Mouse (Mus musculus) thymus, adult 2 months (tissue): ENCODE measurements around the gene Cdh4. TPM values are rescaled to one million over a fixed set of nuclear protein-coding genes. Genes with fewer than 3 reads are reported as not detected.

Experiments
- DNase-seq: peaks from one replicate; pipeline ENCODE4 v3.0.0; 2021
- H3K27ac ChIP-seq: fragments of 200-500 bp; 2 replicates; pipeline ENCODE4 v1.5.1; 2012; ENCODE audit warnings: low read length, control low read depth; ENCODE audit not compliant: control insufficient read depth, insufficient read depth
- H3K27me3 ChIP-seq: fragments of 200-500 bp; 2 replicates; pipeline ENCODE4 v1.6.1; 2012; ENCODE audit warnings: mild to moderate bottlenecking, low read length, moderate library complexity, mixed read lengths; ENCODE audit not compliant: control insufficient read depth, insufficient read depth
- H3K36me3 ChIP-seq: fragments of 200-500 bp; 2 replicates; pipeline ENCODE4 v1.6.1; 2012; ENCODE audit warnings: mild to moderate bottlenecking, low read length, moderate library complexity; ENCODE audit not compliant: control insufficient read depth, insufficient read depth
- H3K4me1 ChIP-seq: fragments of 200-500 bp; replicated peaks from 2 replicates; pipeline ENCODE4 v1.6.1; 2012; ENCODE audit warnings: low read length; ENCODE audit not compliant: control insufficient read depth, insufficient read depth
- H3K4me3 ChIP-seq: fragments of 200-500 bp; 2 replicates; pipeline ENCODE4 v1.5.1; 2012; ENCODE audit warnings: mild to moderate bottlenecking, low read length, control low read depth, moderate library complexity; ENCODE audit not compliant: control insufficient read depth, insufficient read depth
- CTCF ChIP-seq: fragments of 200-500 bp; IDR thresholded peaks from 2 replicates; pipeline ENCODE4 v1.5.1; 2012; ENCODE audit warnings: mild to moderate bottlenecking, control low read depth, low read length, moderate library complexity, borderline replicate concordance; ENCODE audit not compliant: control insufficient read depth, poor library complexity, insufficient read depth; ENCODE audit errors: extremely low read depth
- POLR2A ChIP-seq: fragments of 200-500 bp; IDR thresholded peaks from 2 replicates; pipeline ENCODE4 v1.6.1; 2012; ENCODE audit warnings: mild to moderate bottlenecking, low read length, control low read depth, moderate library complexity; ENCODE audit not compliant: control insufficient read depth, poor library complexity, insufficient read depth; ENCODE audit errors: extremely low read depth
- WGBS: fragments of 180-500 bp; shearing (Covaris S2); methylation state at CpG from one replicate; pipeline ENCODE4 v1.1.7; 2018; 5-methylcytosine and 5-hydroxymethylcytosine counted together
- polyA plus RNA-seq: library from polyadenylated mRNA; depleted of rRNA; stranded (reverse); fragments of >200 nt; gene quantifications from 2 replicates; pipeline ENCODE4 v1.2.3, GENCODE M21; 2012

Cdh4 gene
- polyA plus RNA-seq, 1 experiment, result 9.7 TPM

GRCm38 (mm10) chr2:179606341-179606740 lies 164.1 kb downstream of the Cdh4 start:
- WGBS, result 94% methylated on average over 2 of the region's 2 CpGs

DNA sequence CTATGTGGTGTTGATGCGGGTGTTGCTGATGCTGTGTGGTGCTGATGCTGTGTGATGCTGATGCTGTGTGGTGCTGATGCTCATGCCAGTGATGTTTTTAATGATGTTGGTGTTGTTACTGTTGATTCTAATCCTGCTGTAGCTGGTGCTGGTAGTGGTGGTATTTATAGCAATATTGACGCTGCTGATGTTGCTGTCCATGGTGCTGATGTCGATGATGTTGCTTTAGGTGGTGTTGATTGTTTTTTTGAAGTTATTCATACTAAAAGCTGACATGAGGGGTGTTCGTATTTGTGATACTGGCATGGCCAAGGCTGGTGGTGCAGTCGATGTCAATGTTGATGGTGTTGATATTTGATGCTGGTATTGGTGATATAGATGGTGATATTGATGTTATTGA lies 173.7 kb downstream of the Cdh4 start:
- no peaks in the 10 kb centered on the region for H3K27me3 ChIP-seq
- H3K27ac ChIP-seq, result no peak overlapping the region
- no peak overlapping the region for H3K4me3 ChIP-seq
- TF ChIP-seq POLR2A (no peak), CTCF (no peak)
- 60% methylated on average over 5 of the region's 5 CpGs for WGBS
- no peaks in the 10 kb centered on the region for H3K36me3 ChIP-seq
- DNase-seq, result no peak
- H3K4me1 ChIP-seq, result no peaks in the 10 kb centered on the region

More at GRCm38 (mm10) chr2:179606341-179606740, 164.1 kb downstream of the Cdh4 start:
- no peaks in the 10 kb centered on the region for H3K36me3 ChIP-seq
- TF ChIP-seq CTCF, result no peak
- no peak for TF ChIP-seq POLR2A
- no peak overlapping the region for H3K4me3 ChIP-seq
- no peak for DNase-seq
- H3K27ac ChIP-seq, result no peak overlapping the region
- H3K4me1 ChIP-seq, result no peaks in the 10 kb centered on the region
- H3K27me3 ChIP-seq, result no peaks in the 10 kb centered on the region

DNA sequence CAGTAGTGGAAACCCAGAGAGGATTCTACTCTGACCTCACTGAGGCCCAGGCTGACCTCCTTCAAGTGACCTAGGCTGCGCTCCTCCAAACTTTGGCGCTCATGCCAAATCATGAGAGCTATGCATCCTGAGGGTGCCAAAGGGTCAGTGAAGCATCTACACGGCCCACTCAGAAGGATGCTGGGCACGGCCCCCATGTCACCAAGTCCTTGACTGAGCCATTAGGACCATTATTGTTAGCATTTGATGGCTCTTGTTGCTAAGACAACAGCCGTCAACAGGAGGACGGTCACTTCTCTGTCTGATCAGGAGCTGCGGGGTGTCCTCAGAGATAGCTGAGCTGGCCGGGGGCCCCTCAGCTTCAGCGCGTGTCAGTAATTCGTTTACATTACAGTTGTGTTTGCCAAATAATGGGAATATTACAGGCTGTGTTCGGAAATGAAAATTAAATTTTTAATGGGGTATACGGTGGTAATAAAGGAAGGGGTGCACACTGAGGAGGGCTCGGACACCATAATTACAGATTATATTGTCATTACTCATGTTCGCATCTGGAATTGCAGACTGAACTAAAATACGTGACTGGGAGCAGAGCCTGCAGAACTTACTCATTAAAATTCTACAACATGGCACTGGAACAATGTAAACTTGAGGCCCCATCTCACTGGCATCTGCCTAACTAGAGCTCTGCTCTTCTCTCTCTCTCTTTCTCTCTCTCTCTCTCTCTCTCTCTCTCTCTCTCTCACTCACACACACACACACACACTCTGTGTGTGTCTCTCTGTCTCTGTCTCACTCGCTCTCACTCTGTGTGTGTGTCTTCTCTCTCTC lies 181.6 kb downstream of the Cdh4 start:
- 91% methylated on average over 17 of the region's 17 CpGs for WGBS
- Histone ChIP-seq H3K27ac (no peak overlapping the region), H3K4me3 (no peak overlapping the region), H3K4me1 (no peaks in the 10 kb centered on the region), H3K36me3 (no peaks in the 10 kb centered on the region), H3K27me3 (no peaks in the 10 kb centered on the region)
- TF ChIP-seq CTCF, result no peak
- no peak for TF ChIP-seq POLR2A
- DNase-seq, result no peak

- no peak for DNase-seq
- no peak overlapping the region for H3K4me3 ChIP-seq
- no peaks in the 10 kb centered on the region for H3K36me3 ChIP-seq
- H3K27me3 ChIP-seq, result no peaks in the 10 kb centered on the region
- no peaks in the 10 kb centered on the region for H3K4me1 ChIP-seq
- no peak for TF ChIP-seq CTCF
- TF ChIP-seq POLR2A, result no peak
- H3K27ac ChIP-seq, result no peak overlapping the region
- WGBS, result 70% methylated on average over 2 of the region's 2 CpGs
Observed at GRCm38 (mm10) chr2:179627563-179627962, 185.3 kb downstream of the Cdh4 start.

- Histone ChIP-seq H3K4me1 (no peaks in the 10 kb centered on the region), H3K27me3 (no peaks in the 10 kb centered on the region), H3K27ac (no peak overlapping the region), H3K4me3 (no peak overlapping the region), H3K36me3 (no peaks in the 10 kb centered on the region)
- WGBS, result 85% methylated on average over 10 of the region's 10 CpGs
- no peak for DNase-seq
- TF ChIP-seq CTCF, result no peak
- TF ChIP-seq POLR2A, result no peak
Observed at GRCm38 (mm10) chr2:179630720-179631119, 188.5 kb downstream of the Cdh4 start.

DNA sequence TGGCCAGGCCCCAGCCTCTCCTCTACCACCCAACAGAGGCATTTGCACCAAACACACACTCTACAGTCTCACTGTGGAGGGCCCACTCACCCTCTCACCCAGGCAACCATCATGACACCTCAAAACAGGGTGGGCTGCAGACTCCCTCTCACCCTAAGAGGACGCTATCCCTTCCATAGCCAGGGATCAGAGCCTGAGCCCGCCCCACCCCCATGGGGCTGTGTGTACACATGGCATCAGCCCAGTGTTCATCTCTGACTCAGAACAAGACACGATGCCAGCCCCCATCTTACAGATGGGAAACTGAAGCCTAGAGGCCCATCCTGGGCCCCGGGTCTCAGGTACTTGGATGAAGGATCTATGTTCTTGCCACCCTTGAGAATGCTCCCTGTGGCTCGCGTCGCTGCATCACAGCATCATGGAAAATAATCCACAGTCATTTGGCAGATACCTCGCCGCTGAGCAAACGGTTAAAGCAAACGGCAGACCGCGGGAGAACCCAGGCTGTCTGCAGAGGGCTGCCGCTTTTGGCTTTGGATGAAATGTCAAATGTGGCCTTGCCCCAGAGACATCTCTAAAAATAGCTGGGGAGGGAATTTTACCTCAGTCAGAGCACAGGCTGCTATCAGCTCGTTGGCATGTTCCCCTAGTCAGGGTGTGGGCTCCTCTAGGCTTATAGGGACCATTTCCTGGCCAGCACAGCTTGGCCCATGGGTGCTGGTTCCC lies 198.5 kb downstream of the Cdh4 start:
- Histone ChIP-seq H3K27me3 (no peaks in the 10 kb centered on the region), H3K4me1 (no peaks in the 10 kb centered on the region), H3K36me3 (no peaks in the 10 kb centered on the region), H3K27ac (no peak overlapping the region), H3K4me3 (no peak overlapping the region)
- no peak for TF ChIP-seq POLR2A
- TF ChIP-seq CTCF, result no peak
- WGBS, result 90% methylated on average over 15 of the region's 15 CpGs
- no peak for DNase-seq
